In genomic region chr1:172499765-172500441, GRCm38 (mm10) we compare ENCODE assay signal across 8 mouse cellular contexts. TPM values are rescaled to one million over a fixed set of nuclear protein-coding genes. Genes with fewer than 3 reads are reported as not detected.
DNase-seq lines count a peak whose midpoint lies in the region; ATAC-seq and TF ChIP-seq lines count a peak whose summit lies in the region.

Tagln2 (plus strand) TSS chr1:172500047.

- peak; percentile 42 for ATAC-seq in common myeloid progenitor, adult 5-6 weeks (replicated peaks; ENCODE audit: low read depth, poor library complexity, severe bottlenecking)
- peak; percentile 81 for ATAC-seq in intestine, embryonic 15.5 days
- peak; percentile 54 for ATAC-seq in liver, embryonic 15.5 days (ENCODE audit: insufficient read depth)

- TF ChIP-seq CTCF in layer of hippocampus, adult 2 months (conservative IDR thresholded peaks at IDR 0.05), result peak; percentile 45

- H3K9ac ChIP-seq in intestine, embryonic 15.5 days, result peak within 1 kb of the TSS; percentile 83
- peak within 1 kb of the TSS; percentile 54; the same call in 1 of the 2 replicates for H3K9ac ChIP-seq in liver, embryonic 15.5 days

- peaks cover 38% of the 10 kb centered on the region for H3K4me1 ChIP-seq in intestine, embryonic 15.5 days (replicated peaks)
- H3K4me1 ChIP-seq in liver, embryonic 15.5 days (replicated peaks), result peaks cover 37% of the 10 kb centered on the region

- H3K36me3 ChIP-seq in intestine, embryonic 15.5 days, result peaks cover 17% of the 10 kb centered on the region
- peaks cover 3% of the 10 kb centered on the region; the same call in 1 of the 2 replicates for H3K36me3 ChIP-seq in liver, embryonic 15.5 days (replicated peaks)

- peak within 1 kb of the TSS; percentile 56 for H3K4me3 ChIP-seq in layer of hippocampus, adult 2 months
- H3K4me3 ChIP-seq in intestine, embryonic 15.5 days (replicated peaks), result peak within 1 kb of the TSS; percentile 73
- peak within 1 kb of the TSS; percentile 63 for H3K4me3 ChIP-seq in liver, embryonic 15.5 days (replicated peaks)

- H3K27me3 ChIP-seq in intestine, embryonic 15.5 days (replicated peaks), result no peaks in the 10 kb centered on the region
- peaks cover 42% of the 10 kb centered on the region for H3K27me3 ChIP-seq in liver, embryonic 15.5 days

- peak within 1 kb of the TSS; percentile 71 for H3K27ac ChIP-seq in layer of hippocampus, adult 2 months
- peak within 1 kb of the TSS; percentile 89 for H3K27ac ChIP-seq in intestine, embryonic 15.5 days
- peak within 1 kb of the TSS; percentile 72 for H3K27ac ChIP-seq in liver, embryonic 15.5 days (replicated peaks)

- H3K4me2 ChIP-seq in intestine, embryonic 15.5 days (replicated peaks), result peak within 1 kb of the TSS; percentile 73
- H3K4me2 ChIP-seq in liver, embryonic 15.5 days, result peak within 1 kb of the TSS; percentile 65

- no peak for DNase-seq in layer of hippocampus, adult 2 months (ENCODE audit: low spot score in 2 of 2)
- DNase-seq in layer of hippocampus, adult 9-11 months, result no peak
- DNase-seq in gastrocnemius, postnatal 4 days (ENCODE audit: low spot score in 2 of 2), result peak; percentile 79 to 86
- DNase-seq in neural tube, embryonic 10.5 days (ENCODE audit: extremely low spot score, low spot score), result peak; percentile 83
- DNase-seq in thymus, postnatal 14 days, result peak; percentile 67

- H3K9me3 ChIP-seq in intestine, embryonic 15.5 days, result no peaks in the 10 kb centered on the region
- H3K9me3 ChIP-seq in liver, embryonic 15.5 days (replicated peaks), result no peaks in the 10 kb centered on the region

- WGBS in intestine, embryonic 15.5 days, result 2% methylated on average over 30 of the region's 30 CpGs
- WGBS in liver, embryonic 15.5 days (ENCODE audit: insufficient replicate concordance), result 1% methylated on average over 30 of the region's 30 CpGs

RNA-seq across cellular contexts. Expression of gene Tagln2, which starts in this region (rescaled TPM):
- 10 to 100 TPM in 1 of 2 experiments, 1 to 10 TPM in 1; 7.9 to 13.1 TPM for total RNA-seq in layer of hippocampus, adult 2 months (2021)
- total RNA-seq in common myeloid progenitor, adult 5-6 weeks (2017), result 212 and 241 TPM in 2 replicates
- total RNA-seq in gastrocnemius, postnatal 4 days (2021), result 100 to 1,000 TPM; 146 to 158 TPM
- polyA plus RNA-seq in intestine, embryonic 15.5 days (2015; fragmentation: Nextera tagmentation; extraction: Ambion mirVana), result 388 and 395 TPM in 2 replicates
- polyA plus RNA-seq in liver, embryonic 15.5 days (2015; fragmentation: Nextera tagmentation; extraction: Ambion mirVana), result 121 and 125 TPM in 2 replicates

Comparison
In these comparisons a context has a peak if more than half of its experiments do, and no peak if none do; other contexts are left out.
1. RNA of gene Tagln2 (total RNA-seq): 212 to 241 TPM in common myeloid progenitor, adult 5-6 weeks and 146 to 158 TPM in gastrocnemius, postnatal 4 days; 7.9 to 13.1 TPM in layer of hippocampus, adult 2 months; every median in the first group is over 10 times any median in the second.
2. DNase-seq: peak in gastrocnemius, postnatal 4 days (2 of 2), neural tube, embryonic 10.5 days (single experiment) and thymus, postnatal 14 days (single experiment); none in layer of hippocampus, adult 2 months (0 of 2) and layer of hippocampus, adult 9-11 months (single experiment).
3. Peak in every context shown above with its lines, with median percentiles within 50 percentile points of each other: H3K27ac ChIP-seq, H3K4me3 ChIP-seq and ATAC-seq.